Mouse (Mus musculus): ENCODE data around the gene Gabrg2.
A peak's percentile ranks its signal among the peaks of the same experiment; 100 is the strongest.

Gabrg2 gene

DNA sequence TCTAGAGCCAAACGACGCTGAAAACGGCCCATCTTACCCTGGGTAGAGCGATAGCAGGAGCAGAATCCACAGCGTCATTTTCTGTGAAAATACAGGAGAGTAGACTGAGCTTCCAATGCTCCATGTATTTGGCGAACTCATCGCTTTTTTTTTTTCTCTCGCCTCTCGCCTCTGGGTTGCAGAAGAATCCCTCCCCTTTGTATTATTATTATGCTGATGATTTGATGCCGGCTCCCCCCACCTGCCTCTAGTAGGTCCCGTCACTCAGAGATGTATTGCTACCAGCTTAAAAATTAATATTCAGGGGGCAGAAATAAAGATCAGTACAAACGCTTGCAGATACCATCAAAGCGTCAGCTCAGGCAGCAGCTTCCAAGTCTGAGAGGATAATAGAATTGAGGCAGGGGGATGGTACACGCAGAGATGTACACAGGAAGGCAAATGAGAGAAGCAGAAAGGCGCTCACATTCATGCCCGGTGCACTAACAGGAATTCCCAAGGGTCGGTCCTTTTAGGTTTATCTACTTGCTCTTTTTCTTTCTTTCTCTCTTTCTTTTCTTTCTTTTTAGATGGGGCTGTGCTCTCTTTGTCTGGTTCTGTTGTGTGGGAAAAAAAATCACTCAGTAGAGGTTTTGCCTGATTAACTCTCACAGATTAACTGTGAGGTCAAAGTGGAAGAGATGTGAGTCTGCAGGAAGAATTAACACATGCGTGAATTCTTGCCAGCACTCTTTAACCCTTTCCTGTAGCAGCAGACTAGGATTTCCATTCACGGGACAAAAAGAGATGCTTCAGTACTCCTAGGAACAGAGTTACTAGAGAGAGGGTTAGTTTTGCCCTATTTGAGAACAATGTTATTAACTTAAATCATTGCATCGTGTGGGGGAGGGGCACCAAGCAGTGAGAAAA is at the start of gene Gabrg2:
TSS of gene Gabrg2 (minus strand) at position 668 of the 909 bp plus-strand sequence.
- DNase-seq (ENCODE audit: low spot score): no peak

DNA sequence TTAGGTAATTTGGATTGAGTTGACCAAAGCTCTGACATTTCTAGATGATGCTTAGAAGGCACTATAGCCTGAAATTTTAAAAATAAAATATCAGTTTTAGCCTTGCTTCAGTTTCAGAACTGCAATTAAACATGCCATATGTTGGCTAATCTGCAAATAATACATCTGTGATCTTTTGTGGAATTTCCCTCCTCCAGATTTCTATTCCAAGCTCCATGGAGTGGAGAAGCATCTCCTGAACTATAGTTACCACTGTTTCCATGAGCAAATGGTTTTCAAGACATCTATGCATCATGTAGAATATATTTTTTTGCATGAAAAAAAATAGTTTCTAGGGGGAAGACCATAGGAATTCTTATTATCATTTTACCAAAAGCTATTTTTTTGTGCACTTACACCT is 47.5 kb upstream of the Gabrg2 start:
- no peak for DNase-seq (ENCODE audit: low spot score)

DNA sequence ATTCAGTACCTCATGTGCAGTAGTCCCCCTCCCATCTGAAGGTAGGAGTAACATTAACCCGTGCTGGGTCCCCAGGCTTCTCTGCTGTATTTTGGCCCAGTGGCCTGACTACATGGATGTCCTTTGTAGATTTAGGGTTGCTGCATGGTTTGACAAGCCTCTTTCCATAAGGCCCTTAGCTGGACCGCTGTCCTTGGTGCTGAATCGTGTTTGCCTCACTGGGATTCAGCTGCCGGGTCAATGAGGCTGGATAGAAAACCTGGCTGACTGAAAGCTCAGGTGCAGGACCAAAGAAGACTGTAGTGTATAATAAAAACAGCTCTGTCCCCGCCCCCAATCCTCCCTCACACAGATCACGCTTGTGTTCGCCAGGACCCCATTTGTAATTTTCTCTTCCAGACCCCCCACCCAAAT is 1.2 kb downstream of the Gabrg2 start:
- DNase-seq (ENCODE audit: low spot score): peak; percentile 1

DNA sequence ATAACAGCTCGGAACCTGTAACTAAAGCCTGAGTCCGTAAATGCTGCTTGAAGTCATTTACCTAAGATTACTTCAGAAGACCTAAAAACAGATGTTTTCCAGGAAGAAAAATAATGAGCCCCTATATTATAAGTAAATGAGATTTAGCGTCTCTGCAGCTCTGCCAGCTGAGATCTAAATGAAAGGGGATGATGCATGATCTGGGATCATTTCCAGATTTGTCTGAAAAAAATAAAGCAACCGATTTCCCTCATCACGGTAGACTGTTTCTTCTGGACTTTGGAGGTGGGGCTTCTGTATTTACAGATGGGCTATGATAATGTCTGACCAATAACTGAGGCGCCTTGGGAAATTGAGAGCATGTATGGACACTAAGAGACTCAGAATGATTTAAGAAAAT is 20.5 kb downstream of the Gabrg2 start:
- DNase-seq (ENCODE audit: low spot score): no peak

DNA sequence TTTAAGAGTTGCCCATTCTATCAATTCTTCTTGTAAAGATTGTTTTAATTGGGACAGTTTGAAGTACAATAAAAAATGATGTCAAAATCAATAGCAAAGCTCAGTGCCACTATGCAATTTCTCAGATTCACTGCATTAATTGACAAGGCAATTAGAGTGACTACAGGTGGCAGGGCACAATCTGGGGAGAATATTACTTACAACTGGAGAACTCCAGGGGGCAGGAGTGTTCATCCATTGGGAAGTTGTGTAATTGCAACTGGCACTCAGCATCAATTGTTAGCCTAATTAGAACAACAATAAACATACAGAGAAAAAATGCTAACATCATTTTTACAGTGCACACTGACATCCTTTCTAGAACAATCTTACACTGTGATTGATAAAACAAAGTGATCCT is 32.1 kb downstream of the Gabrg2 start:
- no peak for DNase-seq (ENCODE audit: low spot score)

DNA sequence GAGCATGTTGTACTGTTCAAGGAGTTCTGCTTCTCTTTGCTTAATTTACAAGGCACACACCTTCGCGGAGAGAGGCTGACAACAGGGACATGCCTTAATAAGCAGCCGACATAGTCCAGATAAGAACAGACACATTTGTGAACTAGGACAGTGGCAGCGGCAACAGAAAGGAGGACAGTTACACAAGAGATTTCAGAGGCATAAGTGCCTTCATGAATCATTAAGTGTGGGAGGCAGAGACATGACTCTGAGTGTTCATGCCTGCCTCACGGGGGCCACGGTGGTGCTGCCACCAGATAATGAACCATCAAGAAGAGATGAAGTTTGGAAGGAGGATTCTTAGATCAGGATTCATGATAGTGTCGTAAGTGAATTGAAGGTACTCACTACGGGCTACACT is 38.0 kb downstream of the Gabrg2 start:
- DNase-seq (ENCODE audit: low spot score): no peak

DNA sequence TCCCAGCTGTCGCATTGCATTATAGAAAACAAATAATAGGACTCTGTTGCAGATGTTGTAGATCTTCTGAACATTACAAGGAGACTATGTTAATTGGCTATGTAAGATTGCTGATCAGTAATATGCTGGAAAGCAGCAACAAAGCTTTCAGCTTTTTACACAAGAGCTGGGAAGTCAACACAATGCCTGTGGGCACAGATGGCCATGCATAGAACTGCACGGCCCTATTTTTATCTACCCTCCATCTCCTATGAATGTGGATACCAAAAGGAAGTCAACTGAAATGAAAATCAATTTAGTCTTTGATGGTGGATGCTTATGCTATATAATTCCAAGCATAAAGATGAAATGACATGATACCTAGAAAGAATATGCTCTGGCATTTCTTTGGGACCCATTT is 47.1 kb downstream of the Gabrg2 start:
- no peak for DNase-seq (ENCODE audit: low spot score)

DNA sequence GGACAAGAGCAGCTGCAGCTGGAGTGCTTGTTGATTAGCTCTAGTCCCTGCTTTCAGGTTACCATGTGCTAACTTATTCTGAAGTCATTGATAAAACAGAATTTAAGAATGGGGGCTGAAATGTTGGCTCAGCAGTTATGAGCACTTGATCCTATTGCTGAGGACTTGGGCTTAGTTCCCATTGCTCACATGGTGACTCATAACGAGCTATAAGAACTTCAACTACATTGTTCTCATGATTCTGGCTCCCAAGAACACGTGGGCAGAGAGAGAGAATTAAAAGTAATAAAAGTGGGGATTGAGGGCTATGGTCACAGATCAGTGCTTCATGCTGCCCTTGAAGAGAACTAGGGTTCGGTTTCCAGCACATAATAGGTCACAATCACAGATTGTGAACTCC is 48.8 kb downstream of the Gabrg2 start:
- DNase-seq (ENCODE audit: low spot score): no peak

DNA sequence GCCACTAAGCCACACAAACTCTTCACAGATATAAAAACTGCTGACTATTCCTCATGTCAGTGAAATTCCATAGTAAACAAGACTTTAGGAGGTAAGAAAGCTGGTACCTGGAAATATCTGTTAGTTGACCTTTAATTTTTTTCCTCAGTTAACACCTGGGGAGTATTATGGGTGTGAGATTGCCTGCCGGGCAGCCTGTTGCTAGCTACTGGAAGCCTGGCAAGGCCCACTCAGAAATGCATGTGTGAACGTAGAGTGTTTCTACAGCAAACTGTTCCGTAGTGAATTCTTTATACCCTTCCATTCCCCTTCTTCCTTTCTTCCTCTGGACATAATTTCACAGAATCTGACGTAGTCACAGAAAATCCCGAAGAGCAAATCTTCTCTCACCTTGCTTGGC is 55.2 kb downstream of the Gabrg2 start:
- DNase-seq (ENCODE audit: low spot score): no peak

DNA sequence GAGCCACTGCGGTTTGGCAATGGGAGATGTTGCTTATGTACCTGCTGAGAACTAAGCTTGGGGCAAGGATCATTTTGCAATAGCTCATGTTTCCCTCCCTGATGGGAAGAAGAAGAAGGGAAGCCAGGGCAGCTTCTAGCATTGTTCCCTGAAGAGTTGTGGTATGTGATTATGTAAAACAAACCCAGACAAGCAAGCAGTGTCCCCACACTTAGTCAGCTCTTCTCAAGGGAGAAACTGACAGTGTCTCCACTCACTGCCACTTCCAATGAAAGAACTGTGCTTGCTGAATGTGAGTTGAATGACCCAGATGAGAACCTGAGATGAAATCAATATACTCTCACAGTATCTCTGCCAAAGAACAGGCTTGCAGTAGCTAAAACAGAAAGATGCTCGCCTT is 62.7 kb downstream of the Gabrg2 start:
- no peak for DNase-seq (ENCODE audit: low spot score)

DNA sequence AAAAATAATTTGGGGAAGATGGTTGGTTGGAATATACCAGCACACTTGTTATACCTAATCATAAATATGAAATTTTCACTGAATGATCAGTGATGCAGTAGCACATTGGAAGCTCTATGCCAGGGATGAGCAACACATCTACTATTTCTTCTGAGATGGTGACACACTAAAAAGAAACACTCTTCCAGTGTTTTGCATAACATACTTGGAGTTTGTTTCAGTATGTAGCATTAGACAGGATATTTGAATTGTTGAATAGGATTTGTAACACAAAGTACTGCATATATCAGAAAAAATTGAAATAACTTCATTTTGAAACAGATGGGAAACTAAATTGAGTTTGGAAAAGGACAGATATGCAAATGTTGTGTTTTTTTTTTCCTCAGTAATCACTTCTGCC is 81.8 kb downstream of the Gabrg2 start:
- DNase-seq (ENCODE audit: low spot score): no peak

DNA sequence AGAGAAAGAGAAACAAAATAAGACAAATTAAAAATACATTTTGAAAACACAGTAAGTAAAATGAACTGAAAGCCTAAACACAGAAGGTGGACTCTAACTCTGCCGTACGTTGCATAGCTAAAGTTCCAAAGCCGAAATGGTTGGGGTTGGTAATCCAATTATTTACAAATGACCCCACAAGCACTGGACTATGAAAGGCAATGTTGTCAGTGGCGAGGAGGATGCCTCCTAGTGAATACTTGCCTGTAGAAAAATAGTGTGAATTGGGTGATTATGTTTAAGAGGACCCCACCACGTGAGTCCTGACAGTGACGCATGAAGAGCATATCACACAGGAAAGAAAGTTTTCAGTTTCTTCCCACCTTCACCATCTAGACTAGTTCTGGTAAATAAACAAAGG is 86.6 kb downstream of the Gabrg2 start:
- DNase-seq (ENCODE audit: low spot score): no peak

DNA sequence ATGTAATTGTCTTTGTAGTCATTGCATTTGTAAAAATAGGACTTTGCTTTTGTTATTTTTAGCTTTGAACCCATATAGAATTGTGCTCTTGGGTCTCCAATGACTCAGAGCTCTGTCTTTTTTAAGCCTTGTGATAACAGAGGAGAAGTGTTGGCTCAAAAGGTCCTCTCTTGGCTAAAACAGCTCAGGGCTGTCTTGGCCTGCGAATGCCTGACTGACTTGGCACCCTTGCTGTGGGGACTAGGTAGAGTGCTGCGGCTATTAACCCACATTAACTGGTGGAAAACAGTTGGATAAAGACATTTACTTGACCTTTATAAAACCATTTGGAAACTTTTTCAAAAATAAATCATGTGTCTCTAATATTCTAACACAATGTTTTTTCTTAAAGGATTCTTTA is 97.0 kb downstream of the Gabrg2 start:
- DNase-seq (ENCODE audit: low spot score): no peak
